Mouse (Mus musculus): ENCODE measurements around the gene Fam173b. TPM values are rescaled to one million over a fixed set of nuclear protein-coding genes. Genes with fewer than 3 reads are reported as not detected.
A peak's percentile ranks its signal among the peaks of the same experiment; 100 is the strongest.

Fam173b gene
- polyA plus RNA-seq, 1 experiment from 2014 or later, result 12.0 TPM

DNA sequence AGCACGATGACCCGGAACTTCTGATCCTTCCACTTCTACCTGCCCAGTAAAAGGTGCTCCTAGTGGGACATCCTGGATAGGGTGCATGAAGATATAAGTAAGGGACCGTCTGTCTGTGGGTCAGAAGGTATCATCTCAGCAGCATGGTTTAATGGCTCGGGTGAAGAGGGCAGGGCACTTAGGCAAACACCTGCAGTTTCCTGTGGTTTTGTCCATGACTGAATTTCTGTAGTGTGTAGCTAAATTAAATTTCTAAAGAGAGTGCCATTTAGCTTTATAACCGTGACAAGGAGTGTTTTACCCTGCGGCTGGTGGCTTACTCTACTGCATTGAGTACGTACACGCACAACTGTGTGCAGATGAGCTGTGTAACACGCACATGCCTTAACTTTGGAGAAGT lies 15.6 kb downstream of the Fam173b start:
- no peak overlapping the region for H3K4me2 ChIP-seq
- no peak overlapping the region for H3K4me3 ChIP-seq
- no peaks in the 10 kb centered on the region for H3K9me3 ChIP-seq (replicated peaks)
- H3K27ac ChIP-seq, result no peak overlapping the region
- no peak for ATAC-seq
- H3K27me3 ChIP-seq, result no peaks in the 10 kb centered on the region
- H3K4me1 ChIP-seq, result no peaks in the 10 kb centered on the region
- no peak overlapping the region for H3K9ac ChIP-seq
- peaks cover 48% of the 10 kb centered on the region for H3K36me3 ChIP-seq (ENCODE audit: poor library complexity, severe bottlenecking)
- WGBS, result 94% methylated on average over 9 of the region's 9 CpGs

DNA sequence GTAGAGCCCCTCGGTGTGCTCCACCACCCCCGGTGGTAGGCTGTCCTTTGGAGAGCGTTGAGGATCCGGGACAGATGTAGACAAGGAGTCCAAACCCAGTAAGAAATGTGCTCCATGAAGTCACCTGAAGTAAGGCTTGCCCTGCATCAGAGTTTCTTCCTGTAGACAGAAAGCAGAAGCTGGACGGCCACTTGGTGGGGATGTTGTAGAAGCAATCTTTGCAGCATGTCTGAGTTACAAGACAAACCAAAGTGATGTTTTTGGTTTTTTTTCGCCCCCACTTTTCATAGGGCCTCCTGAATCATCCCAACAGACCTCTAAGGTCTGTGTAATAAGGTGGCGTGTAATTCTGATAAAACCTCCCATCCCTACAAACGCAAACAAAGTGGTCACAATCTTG lies 17.9 kb downstream of the Fam173b start:
- Histone ChIP-seq H3K9ac (no peak overlapping the region), H3K4me1 (no peaks in the 10 kb centered on the region), H3K27ac (no peak overlapping the region), H3K36me3 (ENCODE audit: poor library complexity, severe bottlenecking) (peaks cover 54% of the 10 kb centered on the region), H3K9me3 (replicated peaks) (no peaks in the 10 kb centered on the region), H3K4me3 (no peak overlapping the region), H3K4me2 (no peak overlapping the region), H3K27me3 (no peaks in the 10 kb centered on the region)
- WGBS, result 92% methylated on average over 8 of the region's 8 CpGs
- ATAC-seq, result no peak

DNA sequence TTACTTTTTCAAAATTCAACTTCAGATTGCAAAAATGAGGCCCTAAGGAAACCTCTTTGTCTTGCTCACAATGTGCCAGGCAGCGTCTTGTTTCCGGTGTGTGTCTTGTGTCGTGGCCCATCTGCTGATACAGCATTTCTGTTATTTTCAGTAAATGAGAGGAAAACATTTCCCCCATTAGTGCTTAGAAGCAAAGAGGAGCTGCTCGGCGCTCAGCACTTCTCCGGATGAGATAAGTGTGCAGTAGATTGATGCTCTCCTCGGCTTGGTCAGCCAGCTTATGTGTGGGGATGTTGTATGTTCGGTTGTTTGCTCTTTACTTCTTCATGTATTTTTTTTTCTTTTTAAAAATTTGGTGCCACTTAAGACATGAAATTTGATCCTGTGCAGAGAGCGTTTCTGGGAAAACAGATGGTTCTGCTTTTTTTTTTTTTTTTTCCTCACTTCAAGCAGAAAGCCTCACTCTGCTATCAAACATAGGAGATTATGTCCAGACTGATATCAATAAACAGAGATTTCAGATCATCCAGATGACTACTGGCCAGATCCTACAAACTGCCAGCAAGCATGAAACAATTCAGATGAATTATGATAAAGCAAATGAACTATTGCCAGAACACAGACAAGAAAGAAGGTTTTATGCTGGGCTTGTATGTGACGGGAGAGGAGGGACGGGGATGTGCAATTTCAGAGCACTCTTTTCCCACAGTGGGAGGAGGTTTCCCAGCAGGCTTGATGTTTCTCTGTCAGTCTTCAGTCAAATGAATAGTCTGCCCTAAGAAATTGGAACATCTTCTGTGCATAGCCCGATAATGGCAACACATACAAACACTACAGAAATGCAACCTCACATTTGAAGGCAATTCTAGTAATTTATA lies 25.9 kb downstream of the Fam173b start:
- Histone ChIP-seq H3K27ac (peak overlapping the region; percentile 78), H3K4me3 (no peak overlapping the region), H3K9ac (no peak overlapping the region), H3K36me3 (ENCODE audit: poor library complexity, severe bottlenecking) (peaks cover 8% of the 10 kb centered on the region; the same call in 1 of the 2 replicates), H3K4me2 (no peak overlapping the region; the same call in 1 of the 2 replicates), H3K9me3 (replicated peaks) (no peaks in the 10 kb centered on the region), H3K4me1 (peaks cover 19% of the 10 kb centered on the region), H3K27me3 (no peaks in the 10 kb centered on the region)
- whole genome bisulfite sequencing, result 36% methylated on average over 12 of the region's 12 CpGs
- peak; percentile 61 for ATAC-seq

DNA sequence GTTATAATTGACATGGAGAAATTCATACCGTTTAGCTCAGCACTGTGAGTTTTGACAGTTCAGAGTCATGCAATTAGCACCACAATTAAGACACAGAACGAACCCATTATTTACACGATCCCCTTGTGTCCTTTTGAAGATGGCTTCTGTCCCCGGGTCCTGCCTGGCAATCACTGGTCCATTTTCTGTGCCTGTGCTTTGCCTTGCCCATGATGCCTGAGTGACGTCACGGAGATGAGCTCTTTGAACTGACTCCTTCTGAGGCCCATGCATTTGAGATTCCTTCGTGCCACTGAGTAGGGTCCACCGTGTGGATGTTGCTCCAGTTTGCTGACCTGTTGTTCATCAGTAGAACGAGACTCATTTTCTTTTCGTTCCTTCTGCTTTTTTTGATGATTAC lies 26.5 kb downstream of the Fam173b start:
- peak; percentile 60; the same call in 1 of the 2 replicates for ATAC-seq
- H3K27me3 ChIP-seq, result no peaks in the 10 kb centered on the region

DNA sequence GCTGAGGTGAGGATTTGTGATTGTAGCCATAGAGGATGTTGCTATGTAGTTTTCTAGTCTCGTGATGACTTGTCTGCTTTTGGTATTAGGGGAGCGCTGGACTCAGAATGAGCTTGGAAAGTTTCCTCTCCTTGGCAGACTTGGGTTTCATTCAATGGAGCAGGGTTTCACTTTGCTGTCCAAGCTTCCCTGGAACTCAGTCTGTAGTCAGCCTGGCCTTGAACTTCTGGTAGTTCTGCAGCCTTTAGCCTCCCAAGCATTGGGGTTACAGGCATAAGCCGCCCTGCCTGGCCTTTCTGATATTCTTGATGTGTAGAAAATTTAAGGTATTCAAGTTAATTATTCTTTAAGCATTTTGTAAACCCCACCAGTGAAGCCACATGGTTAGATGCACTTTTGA lies 27.9 kb downstream of the Fam173b start:
- Histone ChIP-seq H3K36me3 (ENCODE audit: poor library complexity, severe bottlenecking) (no peaks in the 10 kb centered on the region; the same call in 1 of the 2 replicates), H3K9me3 (replicated peaks) (peaks cover 6% of the 10 kb centered on the region; the same call in 1 of the 2 replicates), H3K27me3 (no peaks in the 10 kb centered on the region), H3K9ac (no peak overlapping the region), H3K27ac (no peak overlapping the region), H3K4me2 (no peak overlapping the region), H3K4me1 (peaks cover 19% of the 10 kb centered on the region), H3K4me3 (no peak overlapping the region)
- WGBS, result 92% methylated on average over 3 of the region's 3 CpGs
- no peak for ATAC-seq

More for the DNA sequence above, 26.5 kb downstream of the Fam173b start:
- WGBS, result 53% methylated on average over 10 of the region's 10 CpGs
- peak overlapping the region; percentile 65 for H3K27ac ChIP-seq
- H3K4me3 ChIP-seq, result no peak overlapping the region
- peaks cover 19% of the 10 kb centered on the region for H3K4me1 ChIP-seq
- no peak overlapping the region for H3K4me2 ChIP-seq
- H3K9me3 ChIP-seq (replicated peaks), result no peaks in the 10 kb centered on the region
- H3K9ac ChIP-seq, result no peak overlapping the region
- H3K36me3 ChIP-seq (ENCODE audit: poor library complexity, severe bottlenecking), result peaks cover 5% of the 10 kb centered on the region; the same call in 1 of the 2 replicates

DNA sequence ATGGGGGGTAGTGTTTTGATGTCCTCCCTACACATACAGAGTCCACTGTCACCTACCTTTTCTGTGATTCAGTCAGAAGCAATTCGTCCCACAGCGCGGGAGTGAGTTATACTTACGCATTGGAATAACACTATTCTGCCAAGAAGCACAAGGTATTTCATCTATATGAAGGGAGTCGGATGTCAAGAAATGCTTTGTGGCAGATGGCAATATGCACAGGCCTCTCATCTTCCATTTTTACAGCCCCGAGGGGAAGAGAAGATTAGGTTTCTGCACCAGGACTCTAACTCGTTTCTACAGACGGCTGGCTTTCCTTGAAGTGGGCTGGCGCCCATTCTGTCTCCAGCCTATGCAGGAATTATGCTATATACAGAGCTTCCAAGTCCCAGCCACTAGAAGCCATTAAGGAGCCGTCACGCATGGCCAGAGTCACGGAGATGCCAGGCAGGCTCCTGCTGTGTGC lies 29.8 kb downstream of the Fam173b start:
- Histone ChIP-seq H3K36me3 (ENCODE audit: poor library complexity, severe bottlenecking) (no peaks in the 10 kb centered on the region), H3K4me1 (peaks cover 19% of the 10 kb centered on the region), H3K4me2 (no peak overlapping the region), H3K4me3 (no peak overlapping the region), H3K9me3 (replicated peaks) (peaks cover 6% of the 10 kb centered on the region; the same call in 1 of the 2 replicates), H3K27me3 (no peaks in the 10 kb centered on the region), H3K9ac (no peak overlapping the region), H3K27ac (no peak overlapping the region)
- WGBS, result 79% methylated on average over 12 of the region's 12 CpGs
- no peak for ATAC-seq

DNA sequence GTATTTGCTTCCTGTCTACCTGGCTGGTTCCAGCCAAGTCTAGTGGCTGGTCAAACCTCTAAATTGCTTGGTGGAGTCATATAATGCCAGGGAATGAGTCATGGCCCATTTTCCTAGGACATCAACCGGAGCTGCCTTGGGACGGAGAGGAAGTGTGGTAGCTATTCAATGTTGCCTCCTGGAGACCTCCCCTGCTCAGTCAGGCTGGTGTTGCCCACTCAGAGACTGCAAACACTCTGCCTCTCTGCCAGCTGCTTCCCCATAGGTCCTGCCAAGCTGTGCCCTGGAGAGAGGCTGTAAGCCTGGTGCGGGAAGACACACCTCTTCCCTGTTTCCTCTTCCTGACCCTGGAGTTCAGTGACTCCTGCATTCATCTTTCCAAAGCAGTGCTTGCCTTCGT lies 30.8 kb downstream of the Fam173b start:
- Histone ChIP-seq H3K27ac (no peak overlapping the region), H3K36me3 (ENCODE audit: poor library complexity, severe bottlenecking) (no peaks in the 10 kb centered on the region), H3K4me3 (no peak overlapping the region), H3K27me3 (no peaks in the 10 kb centered on the region), H3K9me3 (replicated peaks) (peaks cover 6% of the 10 kb centered on the region; the same call in 1 of the 2 replicates), H3K9ac (no peak overlapping the region), H3K4me1 (peaks cover 12% of the 10 kb centered on the region), H3K4me2 (no peak overlapping the region)
- 93% methylated on average over 4 of the region's 4 CpGs for WGBS
- no peak for ATAC-seq

DNA sequence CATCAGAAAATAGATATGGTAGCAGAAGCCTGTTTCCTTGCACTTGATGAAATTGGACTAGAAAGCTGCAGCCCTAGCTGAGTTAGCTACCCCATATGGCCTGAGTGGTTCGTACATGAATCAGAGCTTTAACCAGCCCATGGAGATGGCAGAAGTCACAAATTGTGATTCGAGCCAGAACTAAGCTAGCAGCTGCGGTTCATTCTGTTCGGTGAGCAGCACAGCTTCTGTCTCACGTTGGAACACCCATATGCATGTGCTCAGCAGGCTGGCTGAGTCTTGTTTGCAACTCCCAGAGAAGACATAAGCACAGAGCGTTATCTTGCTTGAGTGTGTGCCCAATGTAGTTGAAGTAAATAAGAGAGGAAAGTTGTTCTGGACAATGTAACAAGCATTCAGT lies 32.9 kb downstream of the Fam173b start:
- H3K9me3 ChIP-seq (replicated peaks), result peaks cover 7% of the 10 kb centered on the region; the same call in 1 of the 2 replicates
- no peaks in the 10 kb centered on the region for H3K36me3 ChIP-seq (ENCODE audit: poor library complexity, severe bottlenecking)
- no peak overlapping the region for H3K9ac ChIP-seq
- no peak overlapping the region for H3K4me2 ChIP-seq
- WGBS, result 82% methylated on average over 6 of the region's 6 CpGs
- H3K27me3 ChIP-seq, result no peaks in the 10 kb centered on the region
- ATAC-seq, result peak; percentile 74
- no peak overlapping the region for H3K27ac ChIP-seq
- no peaks in the 10 kb centered on the region for H3K4me1 ChIP-seq
- no peak overlapping the region for H3K4me3 ChIP-seq

DNA sequence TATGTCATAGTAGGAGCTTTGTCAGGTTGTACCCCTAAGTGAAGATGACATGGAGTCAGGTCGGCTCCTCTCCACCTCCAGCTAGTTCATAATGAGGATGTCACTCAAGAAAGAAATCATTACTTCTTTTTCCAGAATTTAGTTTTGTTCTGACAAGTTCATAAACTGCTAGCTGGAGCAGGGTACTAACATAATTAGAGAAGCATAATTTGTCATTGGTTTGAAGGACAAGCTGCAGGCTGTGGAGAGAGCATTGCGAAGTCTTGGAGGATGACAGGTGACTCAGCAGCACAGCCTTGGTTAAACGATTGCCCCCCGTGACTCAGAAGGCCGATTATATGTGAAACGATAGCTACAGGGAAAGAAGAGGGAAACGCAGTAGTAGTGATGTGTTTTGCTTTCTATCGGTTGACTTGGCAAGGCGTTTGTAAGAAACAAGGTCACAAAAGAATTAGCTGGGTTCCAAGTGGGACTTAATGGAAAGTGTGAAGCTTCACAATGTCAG lies 34.5 kb downstream of the Fam173b start:
- H3K9me3 ChIP-seq (replicated peaks), result peaks cover 11% of the 10 kb centered on the region; the same call in 1 of the 2 replicates
- ATAC-seq, result no peak
- no peaks in the 10 kb centered on the region for H3K4me1 ChIP-seq
- WGBS, result 90% methylated on average over 9 of the region's 9 CpGs
- no peak overlapping the region for H3K4me2 ChIP-seq
- no peak overlapping the region for H3K9ac ChIP-seq
- H3K27ac ChIP-seq, result no peak overlapping the region
- no peak overlapping the region for H3K4me3 ChIP-seq
- no peaks in the 10 kb centered on the region for H3K27me3 ChIP-seq
- no peaks in the 10 kb centered on the region for H3K36me3 ChIP-seq (ENCODE audit: poor library complexity, severe bottlenecking)

DNA sequence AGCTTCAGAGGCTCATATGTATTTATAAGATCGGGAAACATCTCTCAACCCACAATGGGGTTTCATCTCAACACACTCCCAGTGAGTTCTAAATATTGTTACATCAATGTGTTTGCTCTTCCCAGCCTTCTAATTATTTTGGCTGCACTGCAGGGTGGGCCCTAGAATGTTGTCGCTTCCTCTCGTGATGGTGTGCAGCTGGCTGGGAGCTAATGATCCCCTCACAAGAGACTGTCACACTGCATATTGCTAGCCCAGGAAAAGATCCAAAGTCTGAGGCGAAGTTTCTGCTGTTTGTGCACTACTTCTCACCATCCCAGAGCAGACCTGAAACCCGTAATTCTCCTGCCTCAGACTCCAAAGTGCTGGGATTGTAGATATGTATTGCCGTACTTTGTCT lies 45.6 kb downstream of the Fam173b start:
- no peak overlapping the region for H3K4me3 ChIP-seq
- H3K36me3 ChIP-seq (ENCODE audit: poor library complexity, severe bottlenecking), result no peaks in the 10 kb centered on the region
- no peaks in the 10 kb centered on the region for H3K9me3 ChIP-seq (replicated peaks)
- ATAC-seq, result no peak
- H3K27ac ChIP-seq, result no peak overlapping the region
- H3K4me1 ChIP-seq, result no peaks in the 10 kb centered on the region
- WGBS, result 88% methylated on average over 6 of the region's 6 CpGs
- no peak overlapping the region for H3K9ac ChIP-seq
- H3K27me3 ChIP-seq, result no peaks in the 10 kb centered on the region
- H3K4me2 ChIP-seq, result no peak overlapping the region

DNA sequence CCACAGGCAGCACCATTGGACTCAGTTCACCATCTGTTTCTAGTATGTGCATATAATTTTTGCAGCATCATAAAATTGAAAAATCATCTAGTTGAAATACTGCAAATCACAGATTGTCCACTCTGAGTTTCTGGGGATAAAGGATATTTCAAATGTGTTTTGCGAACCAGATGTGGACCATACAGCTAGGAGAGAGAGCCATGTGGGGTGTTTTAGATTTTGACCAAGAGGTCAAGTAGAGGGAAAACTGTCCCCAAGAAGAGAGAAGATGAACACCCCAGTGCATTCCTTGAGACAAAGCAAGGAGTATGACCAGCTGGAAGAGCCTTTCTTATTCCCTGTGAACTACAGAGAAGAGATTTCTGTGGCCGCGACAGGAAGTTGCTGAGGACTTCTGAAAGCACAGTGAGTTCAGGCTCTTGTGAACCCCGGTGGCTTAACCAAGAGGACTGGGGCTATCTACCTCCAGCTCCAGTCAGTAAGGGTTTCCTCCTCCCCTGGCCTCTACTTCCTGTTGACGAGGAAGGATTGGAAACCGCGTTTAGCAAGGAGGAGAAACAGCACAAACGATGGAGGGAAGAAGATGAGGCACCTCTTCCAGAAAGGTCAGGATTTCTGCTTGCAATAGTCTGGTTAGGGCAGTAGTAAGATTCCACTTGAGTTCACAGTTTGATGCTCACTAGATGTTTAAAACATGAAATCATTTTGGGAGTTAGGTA lies 46.4 kb downstream of the Fam173b start:
- Histone ChIP-seq H3K9ac (no peak overlapping the region), H3K36me3 (ENCODE audit: poor library complexity, severe bottlenecking) (no peaks in the 10 kb centered on the region), H3K4me2 (no peak overlapping the region), H3K4me1 (no peaks in the 10 kb centered on the region), H3K27ac (no peak overlapping the region), H3K4me3 (no peak overlapping the region), H3K27me3 (no peaks in the 10 kb centered on the region), H3K9me3 (replicated peaks) (no peaks in the 10 kb centered on the region)
- WGBS, result 86% methylated on average over 8 of the region's 8 CpGs
- no peak for ATAC-seq

DNA sequence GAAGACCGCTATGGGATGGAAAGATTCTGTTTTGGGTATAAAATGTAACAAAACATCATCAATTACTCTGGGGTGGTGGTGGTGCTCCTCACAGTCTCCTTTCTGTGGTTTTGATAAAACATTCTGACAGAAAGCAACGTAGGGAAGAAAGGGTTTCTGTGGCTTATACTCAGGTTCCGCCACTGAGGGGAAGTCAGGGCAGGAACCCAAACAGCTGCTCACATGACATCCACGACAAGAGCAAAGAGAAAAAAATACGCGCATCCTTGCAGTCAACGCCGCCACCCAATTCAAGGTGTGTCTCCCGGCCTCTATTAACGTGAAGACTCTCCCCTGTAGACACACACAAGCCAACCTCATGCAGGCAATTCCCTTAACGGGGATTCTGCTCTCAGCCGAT lies 48.0 kb downstream of the Fam173b start:
- no peak overlapping the region for H3K9ac ChIP-seq
- WGBS, result 94% methylated on average over 12 of the region's 12 CpGs
- H3K27ac ChIP-seq, result no peak overlapping the region
- ATAC-seq, result no peak
- no peaks in the 10 kb centered on the region for H3K27me3 ChIP-seq
- H3K4me1 ChIP-seq, result no peaks in the 10 kb centered on the region
- H3K4me2 ChIP-seq, result no peak overlapping the region
- H3K4me3 ChIP-seq, result no peak overlapping the region
- H3K9me3 ChIP-seq (replicated peaks), result no peaks in the 10 kb centered on the region
- no peaks in the 10 kb centered on the region for H3K36me3 ChIP-seq (ENCODE audit: poor library complexity, severe bottlenecking)

All from forebrain, embryonic 13.5 days (tissue).